Mouse (Mus musculus) spleen, postnatal 10 days (tissue): Measurements from ENCODE around the gene Mycs.

ENCODE experiments used
- DNase-seq, 2 experiments: peaks; one replicate each; pipeline ENCODE4 v3.0.0; 2021 to 2022; ENCODE audit warnings: low spot score in 2 of 2

The Mycs gene

DNA sequence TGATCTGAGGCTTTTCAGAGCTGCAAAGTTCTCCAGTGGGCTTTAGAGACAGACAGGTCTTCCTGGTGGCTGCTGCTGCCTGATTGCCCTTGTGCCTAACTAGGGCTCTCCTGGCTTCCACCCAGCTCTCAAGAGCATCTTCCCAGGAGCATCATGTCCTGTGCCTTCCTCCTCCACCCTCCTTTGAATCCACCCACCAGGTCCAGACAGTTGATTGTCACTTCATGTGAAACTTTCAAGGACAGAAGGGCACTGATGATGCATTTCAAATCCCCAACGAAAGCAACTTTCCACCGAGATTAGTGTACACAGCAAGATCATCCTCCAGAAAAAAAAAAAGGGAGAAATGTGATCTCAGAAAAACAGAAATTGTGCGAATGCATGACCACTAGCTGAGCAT is at the start of gene Mycs:
Gene Mycs (minus strand): TSS at position 101 of the 400 bp plus-strand sequence.
- DNase-seq: no peak

- no peak for DNase-seq
These were observed 1.0 kb downstream of the Mycs start for GRCm38 (mm10) chrX:5468022-5468421.
